Mouse (Mus musculus): Measurements from ENCODE around the gene Slc34a3.

Gene Slc34a3

GRCm38 (mm10) chr2:25193330-25193770 lies 40.8 kb downstream of the Slc34a3 start:
- DNase-seq (ENCODE audit: low spot score), result peak; percentile 72

GRCm38 (mm10) chr2:25187841-25188240 lies 46.3 kb downstream of the Slc34a3 start:
- no peak for DNase-seq (ENCODE audit: low spot score)

- no peak for DNase-seq (ENCODE audit: low spot score)
These were observed 47.6 kb downstream of the Slc34a3 start for GRCm38 (mm10) chr2:25186575-25186930.

- DNase-seq (ENCODE audit: low spot score), result peak; percentile 59
These were observed 48.3 kb downstream of the Slc34a3 start for GRCm38 (mm10) chr2:25185625-25186574.

GRCm38 (mm10) chr2:25184496-25184895 lies 49.7 kb downstream of the Slc34a3 start:
- DNase-seq (ENCODE audit: low spot score), result no peak

- DNase-seq (ENCODE audit: low spot score), result no peak
These were observed 50.8 kb downstream of the Slc34a3 start for GRCm38 (mm10) chr2:25183336-25183735.

- DNase-seq (ENCODE audit: low spot score), result no peak
These were observed 51.5 kb downstream of the Slc34a3 start for GRCm38 (mm10) chr2:25182664-25183063.

GRCm38 (mm10) chr2:25181891-25182397 lies 52.2 kb downstream of the Slc34a3 start:
- DNase-seq (ENCODE audit: low spot score), result no peak

GRCm38 (mm10) chr2:25180973-25181890 lies 52.9 kb downstream of the Slc34a3 start:
- no peak for DNase-seq (ENCODE audit: low spot score)

GRCm38 (mm10) chr2:25180478-25180903 lies 53.7 kb downstream of the Slc34a3 start, which contains the start of gene Nrarp:
Nrarp (plus strand) TSS chr2:25180758.
- DNase-seq (ENCODE audit: low spot score), result peak; percentile 90

GRCm38 (mm10) chr2:25179566-25180217 lies 54.5 kb downstream of the Slc34a3 start:
- DNase-seq (ENCODE audit: low spot score), result no peak
